Mouse (Mus musculus): Measurements from ENCODE around the gene Macf1.
A peak's percentile ranks its signal among the peaks of the same experiment; 100 is the strongest.
"Not testable (repeated sequence)": the region's sequence is repeated elsewhere in the genome, so short reads cannot be mapped to it uniquely, and the experiment has no call there.

Macf1 gene

DNA sequence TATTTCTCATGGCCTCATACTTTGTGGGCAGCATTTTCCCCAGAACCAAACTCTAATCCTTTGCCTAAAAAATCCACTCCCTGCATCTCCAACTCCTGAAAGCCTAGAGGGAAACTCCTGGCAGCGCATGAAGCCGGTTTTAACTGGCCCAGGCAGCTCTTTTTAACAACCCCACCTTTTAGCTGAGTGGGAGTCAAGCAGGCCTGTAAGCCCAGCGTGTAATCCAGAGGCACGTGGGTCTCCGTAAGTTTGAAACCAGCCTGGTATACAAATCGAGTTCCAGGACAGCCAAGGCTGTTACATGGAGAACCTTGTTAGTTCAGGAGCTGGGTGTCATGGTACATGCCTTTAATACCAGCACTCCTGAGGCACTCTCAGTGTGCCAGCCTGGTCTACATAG lies 14.5 kb downstream of the Macf1 start:
- DNase-seq (ENCODE audit: low spot score) = no peak

DNA sequence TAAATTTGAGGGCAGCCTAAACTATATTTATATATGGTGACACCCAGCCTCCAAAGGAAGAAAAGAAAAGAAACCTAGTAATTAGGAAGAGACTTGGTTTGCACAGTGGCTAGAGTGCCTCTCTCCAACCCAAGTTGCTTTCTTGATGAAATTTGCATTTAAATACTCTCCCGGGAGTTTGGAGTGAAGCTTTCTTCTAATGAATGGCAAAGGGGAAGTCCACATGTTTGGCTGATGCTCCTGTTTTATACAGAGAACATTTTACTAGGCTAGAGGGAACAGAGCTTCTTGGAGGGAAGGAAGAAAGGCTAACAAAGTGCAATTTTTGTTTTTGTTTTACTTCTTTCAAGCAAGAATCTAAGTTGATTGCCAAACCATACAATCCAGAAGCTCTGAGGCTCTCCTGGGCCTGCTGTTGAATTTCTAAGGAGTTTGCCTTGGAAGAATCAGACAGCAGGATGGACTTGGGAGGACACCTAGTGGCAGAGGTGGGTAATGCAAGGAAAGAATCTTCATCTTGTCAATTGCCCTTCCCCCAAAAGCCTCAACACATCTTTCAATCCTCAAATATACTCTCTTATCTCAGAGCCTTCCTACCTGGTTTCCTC lies 16.8 kb downstream of the Macf1 start:
- peak; percentile 84 for DNase-seq (ENCODE audit: low spot score)

DNA sequence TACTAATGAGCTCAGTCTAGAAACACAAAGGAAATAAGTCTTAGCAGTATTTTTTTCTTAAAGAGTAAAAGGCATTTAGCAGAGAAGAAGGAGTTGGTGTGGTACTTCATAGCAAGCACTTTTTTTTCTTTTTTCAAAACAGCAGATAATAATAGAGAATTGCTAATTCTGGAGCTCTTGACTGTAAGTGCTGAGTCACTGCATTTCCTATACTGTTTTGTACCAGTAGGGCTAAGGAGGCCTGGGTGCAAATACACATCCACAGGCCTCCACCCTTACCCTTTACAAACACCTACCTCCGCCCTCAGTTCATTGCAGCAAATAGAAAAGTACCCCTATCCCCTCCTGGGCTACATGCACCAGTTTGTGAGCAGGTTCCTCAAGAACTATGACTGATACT lies 17.6 kb downstream of the Macf1 start:
- peak; percentile 10 for DNase-seq (ENCODE audit: low spot score)

DNA sequence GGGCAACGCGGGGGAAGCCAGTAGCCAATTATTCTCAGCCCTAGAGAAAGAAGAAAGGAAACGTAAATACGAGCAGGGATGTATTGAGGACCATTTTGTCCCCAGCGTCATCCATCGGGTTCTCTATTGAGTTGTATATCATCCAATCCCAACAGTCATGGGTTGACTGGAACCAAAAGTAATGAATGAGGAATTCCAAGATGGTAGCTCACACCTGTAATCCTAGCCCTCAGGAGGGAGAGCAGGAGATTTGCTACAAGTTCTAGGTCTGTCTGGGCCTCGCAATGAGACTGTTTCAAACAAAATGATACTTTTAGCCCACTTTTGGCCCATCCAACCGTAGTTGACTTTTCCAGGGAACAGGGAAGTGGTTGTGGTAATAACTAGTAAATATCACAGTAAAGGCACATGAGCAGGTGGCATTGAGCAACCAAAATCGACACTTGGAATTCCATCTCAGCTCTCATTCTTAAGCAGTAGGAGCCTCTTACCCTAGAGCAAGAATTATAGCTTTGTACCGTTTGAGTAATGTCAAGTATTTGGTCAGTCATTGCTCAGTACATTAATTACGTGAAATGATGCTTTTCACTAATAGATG lies 18.4 kb downstream of the Macf1 start:
- no peak for DNase-seq (ENCODE audit: low spot score)

DNA sequence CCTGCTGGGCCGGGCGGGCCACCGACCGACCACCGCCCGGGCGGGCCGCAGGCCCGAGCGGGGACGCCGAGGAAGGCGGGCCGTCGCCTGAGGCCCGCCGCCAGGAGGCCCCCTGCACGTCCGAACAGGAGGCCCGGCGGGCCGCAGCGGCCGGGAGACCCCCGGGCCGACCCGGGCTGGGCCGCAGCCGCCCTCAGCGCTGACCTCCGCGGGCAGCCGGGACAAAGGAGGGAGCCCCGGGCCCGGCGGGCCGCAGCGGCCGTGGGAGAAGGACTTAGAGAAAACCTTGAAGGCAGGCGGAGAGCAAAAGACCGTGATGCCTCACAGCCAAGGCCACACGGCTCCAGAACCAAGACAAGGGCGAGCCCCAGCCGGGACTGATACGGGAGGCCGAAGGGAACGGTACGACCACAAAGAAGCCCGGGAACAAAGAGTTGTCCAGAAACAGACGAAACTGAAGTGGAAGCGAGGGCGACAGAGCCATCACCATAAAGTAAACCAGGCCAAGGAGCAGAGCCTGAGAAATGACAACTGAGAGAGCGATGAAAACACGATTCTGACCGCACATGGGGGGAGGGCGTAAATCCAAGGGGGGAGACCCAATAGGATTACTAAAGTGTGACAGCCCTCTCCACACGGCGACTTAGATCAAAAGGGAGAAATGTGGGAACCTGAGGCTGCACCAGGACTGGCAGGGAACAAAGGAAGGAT lies 19.1 kb downstream of the Macf1 start:
- peak; percentile 60 for DNase-seq (ENCODE audit: low spot score)

DNA sequence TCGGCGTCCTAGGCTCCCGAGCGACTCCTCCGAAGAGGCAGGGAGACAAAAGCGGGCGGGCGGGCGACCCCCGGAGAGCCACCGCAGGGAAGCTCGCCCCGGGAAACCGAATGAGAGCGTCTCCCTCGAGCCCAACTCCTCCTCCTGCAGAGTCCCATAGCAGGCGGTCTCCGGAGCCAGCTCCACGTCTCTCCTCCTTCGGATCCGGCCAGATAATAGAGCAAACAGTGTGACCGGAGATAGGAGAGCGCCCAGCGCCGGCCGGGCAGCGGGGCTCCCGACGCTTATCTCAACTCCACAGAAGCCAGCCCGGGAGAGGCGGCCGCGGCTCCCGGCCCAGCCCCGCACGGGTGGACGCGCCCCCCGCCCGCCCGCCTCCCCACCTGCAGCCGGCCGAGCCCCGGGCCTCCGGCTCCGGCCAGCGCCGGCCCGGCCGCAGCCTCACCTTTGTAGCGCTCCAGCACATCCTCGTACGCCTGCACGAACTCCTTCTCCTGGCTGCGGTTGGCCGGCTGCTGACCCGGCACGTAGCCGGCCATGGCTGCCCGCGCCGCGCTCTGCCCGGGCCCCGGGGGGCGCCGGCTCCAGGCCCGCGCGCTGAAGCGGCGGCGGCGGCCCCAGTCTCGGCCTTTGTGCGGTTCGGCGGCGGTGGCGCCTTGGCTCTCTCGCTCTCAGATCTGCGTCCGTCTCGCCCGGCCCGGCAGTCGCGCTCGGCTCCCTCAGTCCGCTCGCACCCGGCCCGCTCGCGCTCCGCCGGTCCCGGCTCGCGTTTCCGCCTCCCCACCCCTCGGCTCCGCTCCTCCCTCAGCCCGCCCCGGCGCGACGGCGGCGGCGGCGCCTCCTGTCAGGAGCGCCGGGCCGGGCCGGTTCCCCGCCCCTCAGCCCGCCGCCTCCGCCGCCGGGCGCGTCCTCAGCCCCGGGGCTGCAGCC lies 19.9 kb downstream of the Macf1 start:
- peak; percentile 58 for DNase-seq (ENCODE audit: low spot score)

DNA sequence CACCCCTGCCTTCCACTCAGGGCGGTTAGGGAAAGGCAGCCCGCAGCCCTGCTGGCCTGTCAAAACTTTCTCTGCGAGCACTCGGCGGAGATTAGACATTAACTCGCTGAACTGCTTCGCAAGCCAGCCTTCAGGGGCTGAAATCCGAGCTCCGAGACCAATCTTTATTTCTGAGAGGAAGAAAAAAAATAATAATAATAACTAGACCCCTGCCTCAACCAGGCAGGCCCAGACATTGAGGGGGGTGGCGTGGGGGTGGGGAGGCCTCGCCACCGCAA lies 20.5 kb downstream of the Macf1 start:
- peak; percentile 18 for DNase-seq (ENCODE audit: low spot score)

DNA sequence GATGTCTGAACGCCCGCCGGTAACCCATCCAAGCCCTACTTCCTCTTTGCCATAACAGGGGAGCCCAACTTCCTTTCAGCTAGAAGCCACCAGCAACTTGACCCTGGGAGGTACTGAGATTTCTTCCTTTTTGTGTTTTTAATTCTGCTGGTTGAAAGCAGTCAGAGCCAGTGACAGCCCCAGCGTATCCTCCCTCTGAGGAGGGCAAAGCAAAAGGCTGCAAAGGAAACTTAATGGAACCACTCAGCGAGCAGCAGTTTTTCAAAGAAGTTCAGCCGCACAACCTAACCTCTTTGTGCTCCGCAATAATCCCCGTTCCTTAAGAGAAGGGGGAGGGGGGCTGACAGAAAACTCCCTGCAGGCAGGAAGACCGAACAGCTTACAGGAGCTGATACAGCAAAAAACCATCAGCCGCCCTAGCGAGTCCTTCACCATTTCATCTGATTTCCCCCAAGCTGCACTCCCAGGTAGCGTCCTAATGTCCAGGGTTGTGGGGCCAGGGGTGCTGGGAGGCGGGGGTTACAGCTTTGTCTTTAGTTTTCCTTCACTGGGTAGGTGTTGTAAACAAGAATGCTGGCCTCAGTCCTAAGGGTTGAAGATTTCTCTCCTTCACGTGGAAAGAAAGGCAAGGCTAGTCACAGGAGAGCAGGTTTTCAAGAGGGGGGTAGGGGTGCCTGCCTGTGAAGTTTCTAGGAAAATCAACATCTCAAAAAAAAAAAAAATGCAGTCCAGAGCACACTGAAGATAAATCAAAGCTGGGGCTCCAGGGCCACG lies 21.1 kb downstream of the Macf1 start:
- DNase-seq (ENCODE audit: low spot score) = no peak

DNA sequence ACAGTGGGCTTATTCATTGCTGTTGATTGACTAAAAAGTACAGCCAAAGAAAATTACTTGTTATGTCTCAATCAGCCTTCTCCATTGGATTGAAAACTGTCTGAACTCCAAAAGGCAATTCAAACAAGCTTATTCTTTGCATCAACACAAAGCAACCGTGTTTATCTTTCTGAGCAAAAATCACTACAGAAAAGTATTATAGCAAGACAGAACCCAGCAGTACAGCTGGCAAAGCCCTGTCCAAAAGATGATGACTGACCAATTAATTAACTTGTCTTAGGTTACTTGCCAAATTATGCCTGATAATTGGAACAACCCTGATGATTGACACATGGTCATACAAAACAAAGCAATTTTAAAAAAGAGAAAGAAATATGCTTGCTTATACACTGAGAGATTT lies 26.0 kb downstream of the Macf1 start:
- no peak for DNase-seq (ENCODE audit: low spot score)

DNA sequence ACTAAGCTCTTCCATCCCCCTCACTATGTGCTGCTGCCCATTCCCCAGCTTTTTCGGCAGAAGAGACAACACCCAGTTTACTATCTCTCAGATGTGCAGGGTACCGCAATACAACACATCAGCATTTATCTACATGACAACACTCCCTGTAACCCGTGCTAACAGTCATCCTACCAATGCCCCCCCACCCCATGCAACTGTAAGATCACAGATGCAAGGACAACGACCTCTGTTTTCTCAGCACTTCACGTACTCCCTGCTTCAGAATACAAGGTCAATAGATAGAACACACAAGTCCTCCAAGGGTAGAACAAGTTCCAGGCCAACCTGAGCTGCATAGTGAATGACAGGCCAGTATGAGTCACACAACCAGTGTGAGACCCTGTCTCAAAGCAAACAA lies 28.9 kb downstream of the Macf1 start:
- no peak for DNase-seq (ENCODE audit: low spot score)

DNA sequence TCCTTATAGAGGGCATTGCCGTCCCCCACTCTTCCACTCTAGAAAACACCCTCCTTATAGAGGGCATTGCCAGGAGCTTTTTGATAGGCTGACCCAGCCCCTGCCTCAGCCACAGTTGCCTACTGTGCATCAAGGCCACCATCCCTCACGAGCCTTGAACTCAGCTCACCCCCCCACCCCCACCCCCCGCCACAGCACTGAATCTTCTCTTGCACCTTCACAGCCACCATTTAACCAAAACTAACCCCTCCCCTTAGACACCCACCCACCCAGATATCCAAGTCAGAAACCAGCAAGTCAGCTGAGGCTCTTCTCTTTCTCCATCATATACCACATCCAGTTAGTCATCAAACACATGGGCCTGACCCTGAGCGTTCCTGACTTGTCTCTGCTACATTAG lies 29.6 kb downstream of the Macf1 start:
- no peak for DNase-seq (ENCODE audit: low spot score)

DNA sequence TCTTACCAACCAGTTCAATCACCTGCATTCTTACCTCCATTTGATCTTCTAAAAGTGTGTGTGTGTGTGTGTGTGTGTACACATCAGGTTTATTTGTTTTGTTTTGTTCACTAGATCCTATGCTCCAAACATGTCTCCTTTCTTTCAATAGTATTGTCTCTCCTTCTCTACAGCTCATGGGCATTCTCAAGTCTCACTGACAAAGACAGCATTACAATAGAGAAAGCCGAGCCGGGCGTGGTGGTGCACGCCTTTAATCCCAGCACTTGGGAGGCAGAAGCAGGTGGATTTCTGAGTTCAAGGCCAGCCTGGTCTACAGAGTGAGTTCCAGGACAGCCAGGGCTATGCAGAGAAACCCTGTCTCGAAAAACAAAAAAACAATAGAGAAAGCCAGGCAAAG lies 30.7 kb downstream of the Macf1 start:
- DNase-seq (ENCODE audit: low spot score) = not testable (repeated sequence)

DNA sequence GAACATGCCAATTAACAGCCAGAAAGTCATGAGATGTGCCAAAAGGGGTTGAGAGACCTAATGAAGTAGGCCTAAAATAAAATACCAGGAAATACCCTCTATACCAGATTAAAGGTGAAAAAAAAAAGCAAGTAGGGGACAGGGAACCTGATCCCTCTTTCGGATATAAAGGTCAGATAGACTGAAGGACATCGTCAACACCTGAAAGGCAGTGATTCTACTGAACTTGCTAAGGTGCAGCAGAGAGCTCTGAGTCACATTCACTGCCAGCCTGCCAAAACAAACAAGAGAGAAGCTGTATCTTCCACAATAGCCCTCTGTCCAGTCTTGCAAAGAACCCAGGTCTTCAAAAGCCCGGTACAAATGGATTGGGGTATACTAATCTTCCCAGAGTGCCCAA lies 32.0 kb downstream of the Macf1 start:
- no peak for DNase-seq (ENCODE audit: low spot score)

DNA sequence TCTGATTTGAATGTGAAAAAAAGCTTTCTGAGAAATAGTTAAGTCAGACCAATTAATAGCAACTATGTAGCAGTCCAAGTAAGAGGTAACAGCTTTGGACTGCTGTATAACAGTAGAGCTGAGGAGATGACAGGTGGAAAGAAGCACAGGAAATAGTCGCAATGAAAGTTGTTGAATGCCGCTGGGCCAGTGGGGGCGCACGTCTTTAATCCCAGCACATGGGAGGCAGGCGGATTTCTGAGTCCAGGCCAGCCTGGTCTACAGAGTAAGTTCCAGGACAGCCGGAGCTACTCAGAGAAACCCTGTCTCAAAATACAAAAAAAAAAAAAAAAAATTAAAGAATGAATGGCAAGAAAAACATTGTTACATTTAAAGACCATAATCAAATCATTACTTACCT lies 35.0 kb downstream of the Macf1 start:
- DNase-seq (ENCODE audit: low spot score) = no peak

DNA sequence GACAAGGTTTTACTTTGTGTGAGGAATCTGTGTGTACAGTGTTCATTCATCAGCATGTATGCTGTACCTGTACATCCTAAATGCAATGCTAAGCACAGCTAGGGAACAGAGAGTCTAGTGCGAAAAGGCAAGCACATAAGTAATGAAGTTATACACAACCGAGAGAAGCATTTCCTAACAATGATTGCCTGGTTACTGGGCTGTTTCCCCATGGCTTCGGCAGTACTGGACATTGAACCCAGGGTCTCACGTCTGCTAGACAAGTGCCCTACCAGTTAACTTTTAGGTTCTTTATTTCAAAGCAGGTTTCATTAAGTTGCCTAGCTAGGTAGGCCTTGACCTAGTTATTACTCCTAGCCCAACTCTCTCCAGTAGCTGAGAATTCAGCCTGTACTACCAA lies 36.5 kb downstream of the Macf1 start:
- DNase-seq (ENCODE audit: low spot score) = no peak

DNA sequence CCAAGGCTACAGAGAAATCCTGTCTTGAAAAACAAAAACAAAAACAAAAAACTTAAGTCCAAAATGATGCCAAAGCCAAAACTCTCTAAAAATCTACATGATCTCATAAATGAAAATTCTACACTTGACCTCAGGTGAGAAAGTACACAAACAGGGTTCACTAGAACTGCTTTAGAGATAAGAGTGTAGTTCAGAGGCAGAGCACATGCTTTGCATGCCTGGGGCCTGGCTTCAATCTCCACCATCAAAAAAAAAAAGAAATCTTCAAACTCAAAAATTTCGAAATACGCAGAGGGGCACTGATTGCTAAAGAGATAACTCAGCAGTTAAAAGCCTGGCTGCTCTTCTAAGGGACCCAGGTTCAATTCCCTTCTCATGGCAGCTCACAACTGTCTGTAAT lies 37.1 kb downstream of the Macf1 start:
- DNase-seq (ENCODE audit: low spot score) = no peak

DNA sequence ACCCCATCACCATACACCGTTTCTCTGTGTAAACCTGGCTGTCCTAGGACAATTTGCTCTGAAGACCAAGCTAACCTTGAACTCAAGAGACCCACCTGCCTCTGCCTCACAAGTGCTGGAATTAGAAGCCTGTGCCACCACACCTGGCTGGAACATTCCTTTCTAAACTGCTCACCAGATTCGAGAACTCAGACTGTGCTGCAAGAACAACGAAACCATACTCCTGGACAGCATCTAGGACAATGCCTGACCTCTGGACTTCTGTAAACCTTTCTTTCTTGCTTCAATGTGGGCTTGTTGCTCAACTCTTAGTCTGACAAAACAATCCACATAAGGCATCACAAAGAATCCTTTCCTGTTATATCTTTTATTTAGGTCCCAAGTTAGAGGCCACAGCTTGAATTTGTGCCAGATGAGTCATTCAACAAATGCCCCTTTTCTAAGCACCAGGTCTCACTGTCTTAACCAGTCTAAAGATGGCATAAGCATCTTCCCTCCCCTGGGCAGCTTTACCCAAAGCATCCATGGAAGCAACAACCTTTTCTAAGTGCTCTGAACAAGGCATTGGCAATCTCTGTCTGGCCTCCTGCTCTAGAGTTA lies 38.8 kb downstream of the Macf1 start:
- DNase-seq (ENCODE audit: low spot score) = no peak

DNA sequence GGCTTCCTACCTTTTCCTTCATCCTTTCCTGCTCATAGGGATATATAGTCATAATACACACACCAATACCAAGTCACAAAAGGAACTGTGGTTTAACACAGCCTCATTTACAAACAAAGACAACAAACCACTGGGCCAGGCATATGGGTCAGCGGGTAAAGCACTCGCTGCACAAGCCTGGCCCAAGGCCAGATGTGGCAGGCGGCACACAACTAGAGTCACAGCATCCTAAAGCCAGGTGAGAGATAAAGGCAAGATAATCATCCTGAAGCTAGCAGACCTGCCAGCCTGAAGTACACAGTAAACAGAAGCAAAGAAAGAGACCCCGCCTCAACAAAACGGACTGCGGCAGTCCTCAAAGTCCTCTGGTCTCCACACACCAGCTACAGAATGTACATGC lies 40.6 kb downstream of the Macf1 start:
- DNase-seq (ENCODE audit: low spot score) = no peak

DNA sequence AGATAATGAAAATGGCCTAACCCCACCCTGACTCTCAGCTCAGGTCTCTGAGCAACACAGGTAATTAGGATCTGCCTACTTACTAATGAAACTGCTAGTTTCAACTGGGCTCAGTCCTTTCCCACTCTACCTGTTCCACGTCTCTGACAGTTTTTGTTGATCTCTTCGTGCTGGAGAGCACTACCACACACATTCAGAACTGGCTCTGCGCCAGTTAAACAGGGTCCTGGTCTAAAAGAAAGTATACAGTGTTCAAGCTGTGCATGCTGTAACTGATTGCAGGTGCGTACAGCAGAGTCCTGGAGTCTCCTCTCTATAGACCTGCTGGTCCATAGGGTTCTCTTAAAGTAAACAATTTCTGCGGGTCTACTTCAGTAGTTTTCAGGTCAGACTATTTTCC lies 41.3 kb downstream of the Macf1 start:
- DNase-seq (ENCODE audit: low spot score) = no peak

DNA sequence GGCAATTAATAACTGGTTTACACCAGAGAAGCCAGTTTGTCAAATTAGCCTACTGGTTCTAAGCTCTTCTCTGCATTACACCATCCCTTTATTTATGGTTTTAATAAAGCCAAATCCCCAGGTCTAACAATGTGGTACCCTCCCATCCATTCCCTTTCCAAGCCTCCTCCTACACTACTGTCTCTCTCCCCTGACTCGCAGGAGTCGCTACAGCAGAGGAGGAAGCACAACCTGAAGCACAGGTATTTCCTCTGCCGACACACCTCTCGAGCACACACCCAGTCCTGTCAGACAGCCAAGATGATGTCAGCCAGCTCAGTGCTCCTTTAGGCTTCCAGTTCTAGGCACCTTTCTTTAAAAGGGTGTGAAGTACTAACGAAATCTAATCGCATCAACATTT lies 47.0 kb downstream of the Macf1 start:
- DNase-seq (ENCODE audit: low spot score) = no peak

DNA sequence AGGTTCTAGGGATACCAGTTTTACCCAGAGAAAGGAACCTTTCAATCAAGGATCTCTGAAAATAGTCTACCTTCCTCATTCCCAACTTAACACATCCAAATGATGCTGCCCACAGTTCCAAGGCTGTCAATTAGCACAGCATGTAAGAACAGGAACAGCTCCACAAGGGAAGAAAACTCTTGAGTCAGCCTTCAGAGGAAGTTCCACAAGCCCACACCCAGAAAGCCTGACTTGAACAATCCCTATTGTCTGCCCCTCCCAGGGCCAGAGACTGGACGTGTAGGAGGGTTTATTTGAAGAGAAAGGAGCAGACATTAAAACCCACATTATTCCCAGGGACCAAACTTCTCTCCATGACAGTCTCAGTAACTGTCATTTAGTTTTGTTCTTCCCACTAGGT lies 48.7 kb downstream of the Macf1 start:
- DNase-seq (ENCODE audit: low spot score) = no peak

DNA sequence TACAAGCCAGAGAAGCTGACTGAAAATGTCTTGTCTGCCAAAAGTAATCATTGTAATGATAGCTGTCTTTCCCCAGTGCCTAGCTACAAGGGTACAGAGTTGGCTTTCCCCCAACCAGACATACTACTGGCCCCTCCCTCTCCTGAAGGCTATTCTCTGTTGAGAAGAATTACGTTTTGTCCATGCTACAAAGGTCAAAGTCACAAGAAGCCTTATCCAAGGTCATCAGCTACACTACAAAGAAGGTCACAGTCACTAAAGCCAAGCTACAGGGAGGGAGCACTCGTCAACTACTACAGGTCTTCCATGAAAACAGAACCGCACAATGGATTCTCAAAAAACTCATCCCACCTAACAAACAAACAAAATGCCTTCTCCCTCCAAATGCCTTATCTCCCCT lies 49.7 kb downstream of the Macf1 start:
- DNase-seq (ENCODE audit: low spot score) = no peak
